Mouse (Mus musculus): Measurements from ENCODE around the gene Ttll13.

DNA sequence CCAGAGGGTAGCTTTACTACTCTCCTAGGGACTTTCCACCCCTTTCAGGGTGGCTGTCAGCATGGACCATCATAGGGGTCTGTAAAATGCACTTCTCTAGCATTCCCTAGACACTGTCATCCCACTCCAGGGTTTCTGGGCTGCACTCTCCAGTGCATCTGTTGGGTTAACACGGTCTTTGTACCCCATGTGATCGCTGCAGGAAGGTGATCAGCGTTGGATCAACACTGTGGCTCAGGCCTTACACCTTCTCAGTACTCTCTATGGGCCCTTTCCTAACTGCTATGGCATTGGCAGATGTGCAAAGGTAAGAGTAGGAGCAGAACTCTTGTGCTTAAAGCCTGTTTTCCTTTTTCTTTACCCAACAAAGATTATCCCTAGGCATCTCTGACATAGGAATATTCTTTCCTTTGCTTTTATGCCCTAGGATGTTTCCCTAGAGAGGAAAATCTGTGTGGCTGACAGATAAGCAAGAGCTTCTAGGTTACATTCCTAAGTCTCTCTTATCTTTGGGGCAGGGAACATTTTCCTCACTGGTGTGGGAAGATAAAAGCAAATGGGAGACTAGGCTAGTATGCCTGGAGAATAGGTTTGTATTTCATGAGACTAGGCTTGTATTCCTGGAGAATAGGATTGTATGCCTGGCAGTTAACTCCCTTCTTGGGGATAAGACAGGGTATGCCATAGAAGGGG, 37.2 kb downstream of the Ttll13 start:
- peak; percentile 43; the same call in 2 of the 3 replicates for TF ChIP-seq TAL1 (IDR thresholded peaks at IDR 0.05; ENCODE audit: low read length)
- TF ChIP-seq GATA1 (IDR thresholded peaks at IDR 0.05; ENCODE audit: low read length) = peak; percentile 50

Data from erythroblast, embryonic 14.5 days (primary cell).